Mouse (Mus musculus): ENCODE results near the gene Olfr1202. TPM values are rescaled to one million over a fixed set of nuclear protein-coding genes. Genes with fewer than 3 reads are reported as not detected.

Gene Olfr1202
- 0.04 TPM in 1 of 2 replicates, not detected in the other for polyA plus RNA-seq (2015; fragmentation: Nextera tagmentation; extraction: Ambion mirVana)

DNA sequence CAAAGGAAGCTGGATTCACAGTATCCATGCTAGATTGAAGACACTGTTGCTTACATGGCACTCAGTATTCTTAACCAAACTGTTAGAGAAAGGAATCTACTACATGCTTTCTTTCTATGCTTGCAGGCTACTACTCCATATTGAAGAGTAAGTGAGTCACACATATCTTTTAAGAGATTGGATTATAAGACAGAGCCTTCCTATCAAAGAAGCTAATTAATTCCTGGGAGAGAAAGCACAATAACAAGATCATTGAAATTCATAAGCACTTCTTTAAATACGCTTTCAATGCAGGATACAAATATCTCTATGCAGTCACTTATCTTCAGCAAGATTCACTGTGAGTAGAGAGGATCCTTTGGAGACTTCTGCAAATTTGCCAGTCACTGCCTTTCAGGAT lies at the start of gene Olfr1202:
Gene Olfr1202 (plus strand): TSS at position 301 of the 400 bp plus-strand sequence.
- WGBS = 73% methylated on average over 1 of the region's 1 CpGs
- H3K36me3 ChIP-seq (ENCODE audit: control insufficient read depth, insufficient read depth, low read length) = no peaks in the 10 kb centered on the region
- H3K9me3 ChIP-seq (ENCODE audit: control insufficient read depth, low read length) = no peaks in the 10 kb centered on the region
- H3K9ac ChIP-seq (ENCODE audit: low read length) = no peak within 1 kb of the TSS
- H3K27ac ChIP-seq (replicated peaks) = no peak within 1 kb of the TSS
- H3K27me3 ChIP-seq (ENCODE audit: control insufficient read depth, insufficient read depth, low read length) = no peaks in the 10 kb centered on the region
- ATAC-seq (ENCODE audit: low FRiP score, low TSS enrichment) (no peak), DNase-seq (ENCODE audit: low spot score) (no peak)
- TF ChIP-seq CTCF (IDR thresholded peaks at IDR 0.05; ENCODE audit: low read depth) (no peak), EP300 (optimal IDR thresholded peaks at IDR 0.05) (no peak)
- no peak within 1 kb of the TSS for H3K4me2 ChIP-seq (replicated peaks; ENCODE audit: low read depth)
- no peaks in the 10 kb centered on the region for H3K4me1 ChIP-seq (replicated peaks; ENCODE audit: control insufficient read depth, insufficient read depth)
- H3K4me3 ChIP-seq (ENCODE audit: low read depth, low read length) = no peak within 1 kb of the TSS

DNA sequence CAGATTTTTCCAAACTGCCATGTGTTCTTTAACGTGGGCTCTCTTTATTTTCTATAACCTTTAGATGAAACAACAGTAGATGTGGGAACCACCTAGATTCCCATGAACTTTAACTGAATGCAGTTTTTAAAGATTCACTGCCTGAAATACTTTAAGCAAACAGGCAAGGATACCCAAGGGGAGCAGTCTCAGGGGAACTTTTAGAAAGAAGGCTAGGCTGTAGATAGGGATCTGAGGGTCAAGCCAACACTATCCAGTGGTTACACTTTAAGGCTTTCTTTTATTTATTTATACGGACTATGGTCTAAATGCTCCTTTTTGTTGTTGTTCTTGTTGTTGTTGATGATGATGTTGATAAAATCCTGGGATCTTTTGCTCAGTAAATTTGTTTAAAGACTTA lies 43.9 kb upstream of the Olfr1202 start, which contains the start of gene Olfr1200:
Gene Olfr1200 (minus strand): TSS at position 101 of the 400 bp plus-strand sequence.
- TF ChIP-seq EP300 (optimal IDR thresholded peaks at IDR 0.05) (no peak), CTCF (IDR thresholded peaks at IDR 0.05; ENCODE audit: low read depth) (no peak)
- Histone ChIP-seq H3K36me3 (ENCODE audit: control insufficient read depth, insufficient read depth, low read length) (no peaks in the 10 kb centered on the region), H3K4me1 (replicated peaks; ENCODE audit: control insufficient read depth, insufficient read depth) (no peaks in the 10 kb centered on the region), H3K4me3 (ENCODE audit: low read depth, low read length) (no peak within 1 kb of the TSS), H3K9ac (ENCODE audit: low read length) (no peak within 1 kb of the TSS), H3K4me2 (replicated peaks; ENCODE audit: low read depth) (no peak within 1 kb of the TSS), H3K27ac (replicated peaks) (no peak within 1 kb of the TSS), H3K9me3 (ENCODE audit: control insufficient read depth, low read length) (no peaks in the 10 kb centered on the region), H3K27me3 (ENCODE audit: control insufficient read depth, insufficient read depth, low read length) (no peaks in the 10 kb centered on the region)
- ATAC-seq (ENCODE audit: low FRiP score, low TSS enrichment) (no peak), DNase-seq (ENCODE audit: low spot score) (no peak)
- WGBS = 77% methylated on average over 2 of the region's 2 CpGs

DNA sequence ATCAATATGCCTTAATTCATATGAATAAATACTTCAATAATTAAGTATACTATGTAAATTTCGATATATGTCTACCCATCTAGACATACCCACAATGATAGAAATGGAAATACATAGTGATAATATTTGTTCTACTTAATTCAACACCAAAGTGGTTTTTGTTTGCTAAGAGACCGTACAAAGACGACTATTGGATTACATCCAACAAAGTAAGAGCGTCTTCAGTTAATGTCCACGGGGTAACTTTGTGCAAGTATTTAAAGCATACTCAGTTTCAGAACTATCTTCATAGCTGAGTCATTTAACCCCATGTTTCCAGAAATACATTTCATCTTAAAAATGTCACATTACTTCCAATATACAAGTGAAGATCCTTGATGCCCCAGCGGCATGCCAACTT lies 21.6 kb upstream of the Olfr1202 start, which contains the start of gene Olfr1201:
Gene Olfr1201 (plus strand): TSS at position 301 of the 400 bp plus-strand sequence.
- H3K4me2 ChIP-seq (replicated peaks; ENCODE audit: low read depth) = no peak within 1 kb of the TSS
- H3K4me1 ChIP-seq (replicated peaks; ENCODE audit: control insufficient read depth, insufficient read depth) = no peaks in the 10 kb centered on the region
- TF ChIP-seq CTCF (IDR thresholded peaks at IDR 0.05; ENCODE audit: low read depth) (no peak), EP300 (optimal IDR thresholded peaks at IDR 0.05) (no peak)
- H3K9ac ChIP-seq (ENCODE audit: low read length) = no peak within 1 kb of the TSS
- no peaks in the 10 kb centered on the region for H3K36me3 ChIP-seq (ENCODE audit: control insufficient read depth, insufficient read depth, low read length)
- WGBS = 65% methylated on average over 6 of the region's 6 CpGs
- no peak for DNase-seq (ENCODE audit: low spot score)
- no peaks in the 10 kb centered on the region for H3K27me3 ChIP-seq (ENCODE audit: control insufficient read depth, insufficient read depth, low read length)
- H3K9me3 ChIP-seq (ENCODE audit: control insufficient read depth, low read length) = no peaks in the 10 kb centered on the region
- no peak for ATAC-seq (ENCODE audit: low FRiP score, low TSS enrichment)
- no peak within 1 kb of the TSS for H3K4me3 ChIP-seq (ENCODE audit: low read depth, low read length)
- H3K27ac ChIP-seq (replicated peaks) = no peak within 1 kb of the TSS

DNA sequence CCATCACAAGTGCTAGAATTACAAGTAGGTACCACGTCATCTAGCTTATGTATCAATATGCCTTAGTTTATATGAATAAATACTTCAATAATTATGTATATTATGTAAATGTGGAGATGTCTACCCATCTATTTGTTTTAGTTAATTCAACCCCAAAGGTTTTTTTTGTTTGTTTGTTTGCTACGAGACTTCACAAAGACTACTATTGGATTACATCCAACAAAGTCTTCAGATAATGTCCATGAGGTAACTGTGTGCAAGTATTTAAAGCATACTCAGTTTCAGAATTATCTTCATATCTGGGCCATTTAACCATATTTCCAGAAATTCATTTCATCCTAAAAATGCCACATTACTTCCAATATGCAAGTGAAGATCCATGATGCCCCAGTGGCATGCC lies 15.1 kb downstream of the Olfr1202 start, which contains the start of gene Olfr1205:
Gene Olfr1205 (plus strand): TSS at position 301 of the 400 bp plus-strand sequence.
- H3K9ac ChIP-seq (ENCODE audit: low read length) = no peak within 1 kb of the TSS
- no peaks in the 10 kb centered on the region for H3K27me3 ChIP-seq (ENCODE audit: control insufficient read depth, insufficient read depth, low read length)
- no peak for ATAC-seq (ENCODE audit: low FRiP score, low TSS enrichment)
- no peak within 1 kb of the TSS for H3K4me3 ChIP-seq (ENCODE audit: low read depth, low read length)
- no peaks in the 10 kb centered on the region for H3K9me3 ChIP-seq (ENCODE audit: control insufficient read depth, low read length)
- TF ChIP-seq CTCF (IDR thresholded peaks at IDR 0.05; ENCODE audit: low read depth) (no peak), EP300 (optimal IDR thresholded peaks at IDR 0.05) (no peak)
- no peaks in the 10 kb centered on the region for H3K4me1 ChIP-seq (replicated peaks; ENCODE audit: control insufficient read depth, insufficient read depth)
- H3K4me2 ChIP-seq (replicated peaks; ENCODE audit: low read depth) = no peak within 1 kb of the TSS
- no peak for DNase-seq (ENCODE audit: low spot score)
- WGBS = 76% methylated on average over 2 of the region's 2 CpGs
- no peaks in the 10 kb centered on the region for H3K36me3 ChIP-seq (ENCODE audit: control insufficient read depth, insufficient read depth, low read length)
- H3K27ac ChIP-seq (replicated peaks) = no peak within 1 kb of the TSS

DNA sequence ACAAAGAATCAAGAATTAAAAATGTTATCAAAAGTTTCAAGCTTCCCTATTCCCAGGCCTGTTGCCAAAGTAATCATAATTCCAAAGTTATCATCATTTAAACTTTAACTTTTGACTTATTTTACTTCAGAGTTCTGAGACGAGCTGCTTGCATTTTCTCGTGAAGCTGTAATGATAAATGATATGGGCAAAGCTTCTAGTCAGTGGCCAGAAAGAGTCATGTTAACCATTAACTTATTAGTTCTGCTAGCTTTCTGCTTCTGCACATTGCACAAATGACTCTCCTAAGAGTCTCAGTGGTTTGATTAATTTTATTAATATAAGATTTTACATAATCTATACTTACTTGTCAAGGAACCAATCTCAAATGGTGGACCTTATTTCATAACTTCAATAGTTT lies 24.2 kb downstream of the Olfr1202 start:
- Histone ChIP-seq H3K9ac (ENCODE audit: low read length) (no peak overlapping the region), H3K4me3 (ENCODE audit: low read depth, low read length) (no peak overlapping the region), H3K27me3 (ENCODE audit: control insufficient read depth, insufficient read depth, low read length) (no peaks in the 10 kb centered on the region), H3K4me1 (replicated peaks; ENCODE audit: control insufficient read depth, insufficient read depth) (no peaks in the 10 kb centered on the region), H3K9me3 (ENCODE audit: control insufficient read depth, low read length) (no peaks in the 10 kb centered on the region), H3K36me3 (ENCODE audit: control insufficient read depth, insufficient read depth, low read length) (no peaks in the 10 kb centered on the region), H3K4me2 (replicated peaks; ENCODE audit: low read depth) (no peak overlapping the region), H3K27ac (replicated peaks) (no peak overlapping the region)
- ATAC-seq (ENCODE audit: low FRiP score, low TSS enrichment) (no peak), DNase-seq (ENCODE audit: low spot score) (no peak)
- no peak for TF ChIP-seq CTCF (IDR thresholded peaks at IDR 0.05; ENCODE audit: low read depth)
- TF ChIP-seq EP300 (optimal IDR thresholded peaks at IDR 0.05) = no peak
- WGBS = 29% methylated on average over 2 of the region's 2 CpGs

DNA sequence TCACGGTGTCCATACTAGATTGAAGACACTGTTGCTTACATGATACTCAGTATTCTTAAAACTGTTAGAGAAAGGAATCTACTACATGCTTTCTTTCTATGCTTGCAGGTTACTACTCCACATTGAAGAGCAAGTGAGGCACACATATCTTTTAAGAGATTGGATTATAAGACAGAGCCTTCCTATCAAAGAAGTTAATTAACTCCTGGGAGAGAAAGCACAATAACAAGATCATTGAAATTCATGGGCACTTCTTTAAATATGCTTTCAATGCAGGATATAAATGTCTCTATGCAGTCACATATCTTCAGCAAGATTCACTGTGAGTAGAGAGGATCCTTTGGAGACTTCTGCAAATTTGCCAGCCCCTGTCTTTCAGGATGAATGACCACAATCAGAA lies 34.7 kb downstream of the Olfr1202 start, which contains the start of gene Olfr1204:
Gene Olfr1204 (plus strand): TSS at position 301 of the 400 bp plus-strand sequence.
- H3K27me3 ChIP-seq (ENCODE audit: control insufficient read depth, insufficient read depth, low read length) = no peaks in the 10 kb centered on the region
- ATAC-seq (ENCODE audit: low FRiP score, low TSS enrichment) (no peak), DNase-seq (ENCODE audit: low spot score) (no peak)
- H3K4me2 ChIP-seq (replicated peaks; ENCODE audit: low read depth) = no peak within 1 kb of the TSS
- 89% methylated on average over 1 of the region's 1 CpGs for WGBS
- no peak within 1 kb of the TSS for H3K9ac ChIP-seq (ENCODE audit: low read length)
- H3K9me3 ChIP-seq (ENCODE audit: control insufficient read depth, low read length) = no peaks in the 10 kb centered on the region
- no peak within 1 kb of the TSS for H3K27ac ChIP-seq (replicated peaks)
- TF ChIP-seq CTCF (IDR thresholded peaks at IDR 0.05; ENCODE audit: low read depth) (no peak), EP300 (optimal IDR thresholded peaks at IDR 0.05) (no peak)
- H3K36me3 ChIP-seq (ENCODE audit: control insufficient read depth, insufficient read depth, low read length) = no peaks in the 10 kb centered on the region
- H3K4me1 ChIP-seq (replicated peaks; ENCODE audit: control insufficient read depth, insufficient read depth) = no peaks in the 10 kb centered on the region
- H3K4me3 ChIP-seq (ENCODE audit: low read depth, low read length) = no peak within 1 kb of the TSS
